Mouse (Mus musculus): Measurements from ENCODE around the gene Usp18.

DNA sequence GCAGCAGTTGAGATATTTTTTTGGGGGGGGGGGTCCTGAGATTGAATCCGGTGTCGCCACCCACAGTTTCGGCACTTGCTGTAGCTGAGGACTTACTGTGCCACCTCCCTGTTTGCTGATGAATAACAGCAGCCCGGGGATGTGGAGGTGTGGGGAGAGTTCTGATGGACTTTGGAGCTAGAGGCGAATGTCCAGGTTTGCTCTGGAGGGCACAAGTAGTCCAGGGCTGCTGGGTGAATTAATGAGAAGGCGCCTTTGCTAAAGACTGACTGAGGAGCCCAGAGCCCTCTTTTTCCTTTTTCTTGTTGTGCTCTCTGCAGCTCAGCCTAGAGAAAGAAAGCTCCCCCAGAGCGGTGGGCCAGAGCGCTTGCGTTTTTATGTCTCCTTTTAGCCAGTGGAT is 58.9 kb downstream of the Usp18 start:
- TF ChIP-seq GATA1 (IDR thresholded peaks at IDR 0.05; ENCODE audit: borderline replicate concordance, low read length) (no peak), FLI1 (IDR thresholded peaks at IDR 0.05; ENCODE audit: low read length) (no peak)

Data from megakaryocyte, embryonic 14.5 days (primary cell).